Comparison of ENCODE assay signal across 9 mouse cellular contexts in the genomic region with DNA sequence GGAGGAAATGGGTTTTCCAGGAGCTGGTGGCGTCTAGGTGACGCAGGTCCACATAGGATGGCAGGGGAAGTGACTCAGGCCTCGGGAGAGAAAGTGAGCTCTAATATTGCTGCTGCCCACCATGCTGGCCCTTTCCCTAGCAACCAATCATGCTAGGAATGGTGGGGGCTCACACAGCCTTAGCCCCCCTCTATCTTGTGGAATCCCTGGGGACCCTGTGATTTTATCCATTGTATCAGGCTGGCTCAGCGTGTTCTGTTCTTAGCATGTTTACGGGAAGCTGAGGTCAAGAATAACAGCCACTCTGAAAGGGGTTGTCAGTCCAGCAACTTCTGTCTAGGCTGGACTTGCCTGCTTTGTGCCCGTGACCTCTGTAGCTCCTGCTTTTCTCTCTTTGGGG. TPM values are rescaled to one million over a fixed set of nuclear protein-coding genes. Genes with fewer than 3 reads are reported as not detected.
DNase-seq lines count a peak whose midpoint lies in the region; ATAC-seq and TF ChIP-seq lines count a peak whose summit lies in the region.
"Had no signal": no experiment of that assay in that cellular context is flagged by ENCODE, and none has a peak within 500 bp of the region (broad histone marks: within the 10 kb centered on the region; RNA-seq: fewer than 3 reads in every experiment).

No protein-coding gene starts in this region.

- WGBS in kidney, adult 2 months, result 34% methylated on average over 6 of the region's 6 CpGs
- 57% methylated on average over 6 of the region's 6 CpGs for WGBS in heart, embryonic 12.5 days
- 28% methylated on average over 6 of the region's 6 CpGs for WGBS in neural tube, embryonic 13.5 days

- no peak overlapping the region for H3K4me2 ChIP-seq in heart, embryonic 12.5 days
- H3K4me2 ChIP-seq in neural tube, embryonic 13.5 days, result peak overlapping the region; percentile 79

- 0 out of 2 replicates have a peak, but pooled peaks cover 4% of the 10 kb centered on the region for H3K9me3 ChIP-seq in heart, embryonic 12.5 days (replicated peaks)
- H3K9me3 ChIP-seq in neural tube, embryonic 13.5 days, result no peaks in the 10 kb centered on the region

- H3K9ac ChIP-seq in heart, embryonic 12.5 days, result no peak overlapping the region
- H3K9ac ChIP-seq in neural tube, embryonic 13.5 days, result peak overlapping the region; percentile 97

- peaks cover 2% of the 10 kb centered on the region; the same call in 1 of the 2 replicates for H3K36me3 ChIP-seq in kidney, adult 2 months (ENCODE audit: control insufficient read depth, insufficient read depth, low read length)
- no peaks in the 10 kb centered on the region for H3K36me3 ChIP-seq in heart, embryonic 12.5 days
- H3K36me3 ChIP-seq in neural tube, embryonic 13.5 days, result peaks cover 17% of the 10 kb centered on the region

- no peak for ATAC-seq in heart, embryonic 12.5 days (ENCODE audit: insufficient number of reproducible peaks, low FRiP score)
- no peak for ATAC-seq in neural tube, embryonic 13.5 days (ENCODE audit: low read depth)
- ATAC-seq: inflammation-experienced regulatory T-cells, adult 6 months had no signal

- peaks cover 61% of the 10 kb centered on the region for H3K4me1 ChIP-seq in kidney, adult 2 months (ENCODE audit: control insufficient read depth, insufficient read depth, low read length)
- H3K4me1 ChIP-seq in heart, embryonic 12.5 days (replicated peaks), result peaks cover 59% of the 10 kb centered on the region
- peaks cover 83% of the 10 kb centered on the region for H3K4me1 ChIP-seq in neural tube, embryonic 13.5 days (replicated peaks)

- peak overlapping the region; percentile 76 for H3K27ac ChIP-seq in kidney, adult 2 months (ENCODE audit: insufficient read depth, low read depth, low read length)
- H3K27ac ChIP-seq in heart, embryonic 12.5 days (ENCODE audit: poor library complexity, severe bottlenecking), result 0 out of 2 replicates have a peak overlapping the region, but pooled peaks have one; percentile 8
- peak overlapping the region; percentile 98 for H3K27ac ChIP-seq in neural tube, embryonic 13.5 days (replicated peaks)

- no peak for TF ChIP-seq POLR2A in kidney, adult 2 months (IDR thresholded peaks at IDR 0.05; ENCODE audit: low read depth, low read length)

- no peaks in the 10 kb centered on the region for H3K27me3 ChIP-seq in kidney, adult 2 months (replicated peaks; ENCODE audit: control insufficient read depth, insufficient read depth, low read length)
- H3K27me3 ChIP-seq in heart, embryonic 12.5 days (replicated peaks), result no peaks in the 10 kb centered on the region
- no peaks in the 10 kb centered on the region for H3K27me3 ChIP-seq in neural tube, embryonic 13.5 days

- no peak overlapping the region for H3K4me3 ChIP-seq in kidney, adult 2 months (ENCODE audit: insufficient read depth, low read depth, low read length)
- no peak overlapping the region for H3K4me3 ChIP-seq in heart, embryonic 12.5 days
- peak overlapping the region; percentile 62 for H3K4me3 ChIP-seq in neural tube, embryonic 13.5 days

- TF ChIP-seq CTCF in kidney, adult 2 months (conservative IDR thresholded peaks at IDR 0.05; ENCODE audit: insufficient read depth, insufficient read length, low read depth, low read length), result no peak

- DNase-seq in kidney, adult 2 months, result peak; percentile 77
- no peak for DNase-seq in kidney, adult 11 months
- peak; percentile 68 for DNase-seq in kidney, postnatal 14 days
- DNase-seq in left cerebral cortex, adult 11 months (ENCODE audit: low spot score), result no peak
- DNase-seq in cerebellum, postnatal 25 days, result no peak
- no peak for DNase-seq in urinary bladder, postnatal 36 days (ENCODE audit: low spot score in 2 of 2)

RNA-seq across cellular contexts. Expression of gene Adgrg3, which starts 18.5 kb away (rescaled TPM):
- polyA plus RNA-seq in kidney, adult 2 months (2012; rRNA removed), result 9.9 and 12.7 TPM in 2 replicates
- 2.7 and 3.1 TPM in 2 replicates for polyA plus RNA-seq in heart, embryonic 12.5 days (2016; fragmentation: Nextera tagmentation; extraction: Ambion mirVana)
- 1.4 and 1.5 TPM in 2 replicates for polyA plus RNA-seq in neural tube, embryonic 13.5 days (2015; fragmentation: Nextera tagmentation; extraction: Ambion mirVana)

RNA-seq across cellular contexts. Expression of gene Adgrg1, which starts 24.5 kb away (rescaled TPM):
- 342 and 447 TPM in 2 replicates for polyA plus RNA-seq in kidney, adult 2 months (2012; rRNA removed)
- polyA plus RNA-seq in heart, embryonic 12.5 days (2016; fragmentation: Nextera tagmentation; extraction: Ambion mirVana), result 4.9 and 6.0 TPM in 2 replicates
- 160 and 168 TPM in 2 replicates for polyA plus RNA-seq in neural tube, embryonic 13.5 days (2015; fragmentation: Nextera tagmentation; extraction: Ambion mirVana)

RNA-seq across cellular contexts. Expression of gene Drc7, which starts 55.9 kb away (rescaled TPM):
- polyA plus RNA-seq in kidney, adult 2 months (2012; rRNA removed), result 0.05 and 0.10 TPM in 2 replicates
- polyA plus RNA-seq in heart, embryonic 12.5 days (2016; fragmentation: Nextera tagmentation; extraction: Ambion mirVana), result not detected in 2 replicates
- polyA plus RNA-seq in neural tube, embryonic 13.5 days (2015; fragmentation: Nextera tagmentation; extraction: Ambion mirVana), result 0.18 and 0.26 TPM in 2 replicates
- polyA plus RNA-seq: inflammation-experienced regulatory T-cells, adult 6 months had no signal

Comparison
In these comparisons a context has a peak if more than half of its experiments do, and no peak if none do; other contexts are left out.
1. DNase-seq: peak in kidney, adult 2 months (single experiment) and kidney, postnatal 14 days (single experiment); none in kidney, adult 11 months (single experiment), left cerebral cortex, adult 11 months (single experiment), cerebellum, postnatal 25 days (0 of 2) and urinary bladder, postnatal 36 days (0 of 2).
2. H3K27ac ChIP-seq: peak in every context shown above with its lines; median percentile 98 in neural tube, embryonic 13.5 days; 76 in kidney, adult 2 months; 8 in heart, embryonic 12.5 days.
3. RNA of gene Adgrg1, which starts 24.5 kb away (polyA plus RNA-seq): 342 to 447 TPM in kidney, adult 2 months and 160 to 168 TPM in neural tube, embryonic 13.5 days; 4.9 to 6.0 TPM in heart, embryonic 12.5 days; every median in the first group is over 10 times any median in the second.